Mouse (Mus musculus): ENCODE measurements around the gene Ncs1. TPM values are rescaled to one million over a fixed set of nuclear protein-coding genes. Genes with fewer than 3 reads are reported as not detected.

Ncs1 gene
- total RNA-seq, 2 experiments from 2014 or later: 2.1 to 3.2 TPM

DNA sequence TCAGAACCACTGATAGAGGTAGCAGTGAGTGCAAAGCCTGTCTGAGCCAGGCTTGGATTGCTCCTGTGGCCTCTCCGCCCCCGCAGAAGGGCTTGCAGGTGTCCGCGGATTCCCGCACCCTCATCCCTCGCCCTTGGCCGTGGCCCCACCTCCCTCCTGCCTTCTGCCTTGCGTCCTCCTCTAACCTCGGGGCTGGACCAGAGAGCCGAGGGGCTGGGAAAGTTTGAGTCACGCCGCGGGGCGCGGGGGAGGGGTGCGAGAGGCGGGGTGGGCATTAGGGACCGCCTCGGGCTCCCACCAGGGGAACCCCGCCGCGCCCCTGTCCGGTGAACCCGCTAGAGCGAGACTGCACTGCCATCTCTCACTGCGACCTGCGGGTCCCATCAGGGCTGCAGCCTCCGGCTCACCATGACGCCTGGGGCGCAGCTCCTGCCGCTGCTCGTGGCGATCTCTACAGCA, 68.4 kb downstream of the Ncs1 start, which contains the start of gene Hmcn2:
TSS of gene Hmcn2 (plus strand) at position 409 of the 459 bp plus-strand sequence.
- ATAC-seq (replicated peaks; ENCODE audit: poor library complexity, severe bottlenecking): no peak

DNA sequence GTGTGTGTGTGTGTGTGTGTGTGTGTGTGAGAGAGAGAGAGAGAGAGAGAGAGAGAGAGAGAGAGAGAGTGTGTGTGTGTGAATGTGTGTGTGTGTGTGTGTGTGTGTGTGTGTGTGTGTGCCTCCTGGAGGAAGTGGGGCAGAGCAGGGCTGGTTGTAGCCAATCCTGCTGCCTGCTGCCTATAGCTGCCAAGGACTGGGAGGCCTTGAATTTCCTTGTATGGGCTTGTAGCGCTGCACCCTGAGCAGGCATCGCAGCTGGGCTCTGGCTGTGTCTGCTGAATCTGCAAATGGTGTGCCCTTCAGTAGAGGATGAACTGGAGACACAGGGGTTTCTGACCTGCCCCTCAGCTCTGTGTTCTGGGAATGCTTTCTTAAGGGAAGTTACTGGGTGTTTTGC, 72.5 kb downstream of the Ncs1 start:
- no peak for ATAC-seq (replicated peaks; ENCODE audit: poor library complexity, severe bottlenecking)

- ATAC-seq (replicated peaks; ENCODE audit: poor library complexity, severe bottlenecking): no peak
Observed at GRCm38 (mm10) chr2:31319200-31319599, 73.6 kb downstream of the Ncs1 start.

DNA sequence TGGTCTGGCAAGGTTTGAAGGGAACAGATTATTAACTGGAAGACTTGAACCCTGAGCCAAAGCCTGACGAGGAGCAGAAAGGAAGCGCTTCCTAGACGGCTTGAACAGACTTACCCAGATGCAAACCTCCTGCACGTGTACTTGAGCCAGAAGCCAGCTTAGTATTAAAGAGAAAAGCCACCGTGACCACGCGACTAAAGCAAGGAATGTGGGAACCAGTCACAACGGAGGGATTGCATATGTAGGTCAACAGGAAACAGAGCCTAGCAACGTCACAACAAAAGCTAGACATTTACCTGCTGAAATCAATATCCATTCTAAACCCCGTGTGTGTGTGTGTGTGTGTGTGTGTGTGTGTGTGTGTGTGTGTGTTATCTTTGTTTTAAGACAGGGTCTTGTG, 81.6 kb downstream of the Ncs1 start:
- no peak for ATAC-seq (replicated peaks; ENCODE audit: poor library complexity, severe bottlenecking)

DNA sequence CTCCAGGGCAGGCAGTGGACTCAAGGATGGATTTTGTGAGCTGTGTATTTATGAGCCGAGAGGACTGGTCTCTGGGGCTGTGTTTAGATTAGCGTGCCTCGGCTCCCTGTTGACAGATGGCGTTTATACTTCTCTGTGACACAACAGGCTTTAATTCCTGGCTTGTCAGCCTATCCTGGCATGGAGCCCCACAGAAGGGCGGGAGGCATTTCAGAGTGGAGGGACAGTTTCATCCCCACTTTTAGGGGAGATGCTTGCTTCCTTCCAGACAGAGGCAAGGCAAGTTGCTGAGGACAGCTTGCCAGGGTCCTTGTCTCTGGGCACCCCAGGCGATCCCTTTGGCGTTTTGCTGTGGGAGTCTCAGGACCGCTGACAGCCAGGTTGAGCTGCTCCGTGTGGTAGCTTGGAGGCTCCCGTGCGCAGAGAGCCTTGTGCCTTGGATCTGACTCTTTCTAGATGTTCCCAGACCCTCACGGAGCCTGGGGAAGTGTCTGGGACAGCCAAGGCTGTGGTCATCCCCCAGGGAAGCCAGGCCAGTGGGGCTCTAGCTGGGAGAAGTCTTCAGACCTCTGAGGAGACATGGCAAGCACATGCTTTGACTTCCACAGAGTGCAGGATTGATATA, 92.2 kb downstream of the Ncs1 start:
- no peak for ATAC-seq (replicated peaks; ENCODE audit: poor library complexity, severe bottlenecking)

GRCm38 (mm10) chr2:31339826-31340225, 94.2 kb downstream of the Ncs1 start:
- no peak for ATAC-seq (replicated peaks; ENCODE audit: poor library complexity, severe bottlenecking)

DNA sequence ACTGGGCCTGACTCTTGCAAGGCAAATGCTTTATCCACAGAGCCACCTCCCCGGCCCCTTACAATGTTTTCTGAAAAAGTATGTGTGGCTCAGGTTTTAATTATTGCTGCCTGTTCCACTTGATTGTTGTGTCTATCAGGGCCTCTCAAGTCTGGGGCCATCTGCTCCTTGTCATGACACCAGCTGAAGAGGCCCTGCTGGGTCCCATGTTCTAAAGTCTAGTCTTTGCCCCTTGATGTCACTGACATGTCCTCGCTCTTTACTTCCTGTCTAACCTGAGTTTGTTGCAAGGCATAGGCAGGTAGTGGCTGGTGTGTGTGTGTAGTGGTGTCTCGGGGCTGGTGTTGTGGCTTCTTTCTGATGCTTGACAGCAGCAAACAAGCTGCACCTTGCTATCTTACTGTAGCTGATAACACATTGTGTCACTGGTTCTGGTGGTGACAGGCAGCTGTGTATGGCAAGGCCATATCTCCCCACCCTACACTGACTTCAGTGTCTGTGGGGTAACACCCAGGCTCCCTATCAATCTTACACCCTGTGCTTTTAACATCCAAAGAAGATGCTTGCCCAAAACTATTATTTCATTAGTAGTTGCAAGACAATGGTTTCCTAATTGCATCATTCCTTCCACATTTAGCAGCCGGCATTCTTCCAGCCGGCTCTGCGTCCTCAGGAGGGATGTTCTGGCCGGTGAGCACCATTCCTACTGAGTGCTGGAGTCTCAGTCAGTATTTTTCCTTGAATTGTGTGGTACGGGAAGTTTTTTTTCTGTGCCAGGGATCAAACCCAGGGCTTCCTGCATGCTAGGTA, 96.3 kb downstream of the Ncs1 start:
- no peak for ATAC-seq (replicated peaks; ENCODE audit: poor library complexity, severe bottlenecking)

Other genes starting within 250 kb of the Ncs1 start
- gene Fnbp1, start 103.8 kb upstream of the Ncs1 start, total RNA-seq (2014; fragmentation: Nextera tagmentation): 57.0 and 64.0 TPM in 2 replicates
- 24.3 and 47.2 TPM in 2 replicates for gene Fnbp1, start 103.8 kb upstream of the Ncs1 start, total RNA-seq (2017)
- 12.8 and 13.5 TPM in 2 replicates for gene Gpr107, start 93.5 kb upstream of the Ncs1 start, total RNA-seq (2014; fragmentation: Nextera tagmentation)
- gene Gpr107, start 93.5 kb upstream of the Ncs1 start, total RNA-seq (2017): 16.4 and 16.9 TPM in 2 replicates
- gene Hmcn2, start 68.6 kb downstream of the Ncs1 start, total RNA-seq (2014; fragmentation: Nextera tagmentation): 0.09 TPM in 1 of 2 replicates, not detected in the other
- gene Hmcn2, start 68.6 kb downstream of the Ncs1 start, total RNA-seq (2017): 0.15 TPM in 1 of 2 replicates, not detected in the other
- 148 and 162 TPM in 2 replicates for gene Ass1, start 224.4 kb downstream of the Ncs1 start, total RNA-seq (2014; fragmentation: Nextera tagmentation)
- 115 and 128 TPM in 2 replicates for gene Ass1, start 224.4 kb downstream of the Ncs1 start, total RNA-seq (2017)

Data from granulocyte monocyte progenitor cell, adult 5-6 weeks (primary cell).